Mouse (Mus musculus) cerebellum, adult 2 months (tissue): ENCODE results near the gene Cdh23. TPM values are rescaled to one million over a fixed set of nuclear protein-coding genes. Genes with fewer than 3 reads are reported as not detected.

Experiments
- DNase-seq, 2 experiments: peaks; one replicate each; pipeline ENCODE4 v3.0.0; 2021
- H3K27ac ChIP-seq: fragments of 200-500 bp; 2 replicates; pipeline ENCODE4 v1.5.1; 2012; ENCODE audit warnings: low read length, control low read depth, inconsistent platforms; ENCODE audit not compliant: insufficient read depth
- H3K27me3 ChIP-seq: fragments of 200-500 bp; 2 replicates; pipeline ENCODE4 v1.6.1; 2012; ENCODE audit warnings: inconsistent platforms, mild to moderate bottlenecking, low read length, moderate library complexity; ENCODE audit not compliant: control insufficient read depth, insufficient read depth
- H3K4me1 ChIP-seq: fragments of 200-500 bp; 2 replicates; pipeline ENCODE4 v1.6.1; 2011; ENCODE audit warnings: low read length; ENCODE audit not compliant: control insufficient read depth, insufficient read depth
- H3K4me3 ChIP-seq: fragments of 200-500 bp; replicated peaks from 2 replicates; pipeline ENCODE3; 2011; ENCODE audit warnings: mild to moderate bottlenecking, low read depth, low read length, control low read depth; ENCODE audit not compliant: insufficient read depth
- CTCF ChIP-seq: fragments of 200-500 bp; IDR thresholded peaks from 2 replicates; pipeline ENCODE4 v1.5.1; 2011; ENCODE audit warnings: low read depth, mild to moderate bottlenecking, control low read depth, low read length, moderate library complexity, borderline replicate concordance; ENCODE audit not compliant: insufficient read depth
- POLR2A ChIP-seq: fragments of 200-500 bp; IDR thresholded peaks from 2 replicates; pipeline ENCODE4 v1.6.1; 2011; ENCODE audit warnings: low read length, control low read depth, borderline replicate concordance; ENCODE audit not compliant: insufficient read depth
- whole genome bisulfite sequencing: fragments of 180-500 bp; shearing (Covaris S2); methylation state at CpG from one replicate; pipeline ENCODE4 v1.1.7; 2018; 5-methylcytosine and 5-hydroxymethylcytosine counted together
- polyA plus RNA-seq: library from polyadenylated mRNA; depleted of rRNA; stranded (reverse); fragments of >200 nt; gene quantifications from 2 replicates; pipeline ENCODE4 v1.2.3, GENCODE M21; 2012

Cdh23 gene
- polyA plus RNA-seq, 1 experiment = 2.7 TPM

GRCm38 (mm10) chr10:60369405-60369804, 326.9 kb downstream of the Cdh23 start:
- Histone ChIP-seq H3K4me3 (no peak overlapping the region), H3K4me1 (no peaks in the 10 kb centered on the region; the same call in 1 of the 2 replicates), H3K27me3 (no peaks in the 10 kb centered on the region), H3K27ac (no peak overlapping the region)
- DNase-seq = no peak
- TF ChIP-seq POLR2A (no peak), CTCF (no peak)
- 91% methylated on average over 6 of the region's 6 CpGs for whole genome bisulfite sequencing

DNA sequence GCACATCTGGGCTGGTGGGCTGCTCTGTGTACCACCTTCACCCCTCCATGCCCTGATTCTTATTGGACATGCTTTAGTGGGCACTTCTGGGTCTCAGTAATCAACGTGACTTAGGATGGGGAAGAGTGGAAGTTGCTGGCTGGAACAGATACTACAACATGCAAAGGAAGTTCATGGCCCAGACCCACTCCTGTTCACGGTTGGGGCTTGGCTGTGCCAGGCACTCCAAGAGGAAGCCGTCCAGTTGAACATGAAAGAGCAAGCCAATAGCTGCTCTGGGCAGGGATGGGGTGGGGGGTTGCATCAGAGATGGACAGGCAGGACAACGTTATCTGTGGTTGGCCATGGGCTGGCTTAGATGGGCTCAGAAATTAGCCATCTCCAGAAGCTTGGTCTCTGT, 328.4 kb downstream of the Cdh23 start:
- Histone ChIP-seq H3K27me3 (no peaks in the 10 kb centered on the region), H3K4me3 (no peak overlapping the region), H3K4me1 (no peaks in the 10 kb centered on the region; the same call in 1 of the 2 replicates), H3K27ac (no peak overlapping the region)
- TF ChIP-seq POLR2A (no peak), CTCF (no peak)
- DNase-seq = no peak
- 60% methylated on average over 4 of the region's 4 CpGs for WGBS

GRCm38 (mm10) chr10:60367145-60367544, 329.1 kb downstream of the Cdh23 start:
- 94% methylated on average over 2 of the region's 2 CpGs for WGBS

DNA sequence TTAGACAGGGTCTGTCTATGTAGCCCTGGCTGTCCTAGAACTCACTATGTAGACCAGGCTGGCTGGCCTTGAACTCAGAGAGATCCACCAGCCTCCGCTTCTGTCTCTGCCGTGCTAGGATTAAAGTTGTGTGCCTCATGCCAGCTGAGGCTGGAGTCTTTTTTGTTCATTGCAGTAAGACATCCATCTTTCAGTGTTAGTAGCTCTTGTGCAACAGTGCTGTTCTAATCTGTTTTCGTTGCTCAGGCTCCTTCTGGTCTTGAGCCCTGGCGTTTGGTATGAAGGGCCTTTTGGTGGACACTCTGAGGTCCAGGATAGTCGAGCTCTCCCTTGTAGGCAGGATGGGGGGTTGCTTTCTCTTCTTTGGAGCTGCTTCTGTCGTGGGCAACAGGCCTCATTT, 332.9 kb downstream of the Cdh23 start:
- H3K27me3 ChIP-seq = no peaks in the 10 kb centered on the region
- no peak overlapping the region for H3K4me3 ChIP-seq
- WGBS = 80% methylated on average over 6 of the region's 6 CpGs
- H3K27ac ChIP-seq = no peak overlapping the region
- TF ChIP-seq POLR2A (no peak), CTCF (no peak)
- DNase-seq = no peak
- no peaks in the 10 kb centered on the region; the same call in 1 of the 2 replicates for H3K4me1 ChIP-seq

More at GRCm38 (mm10) chr10:60367145-60367544, 329.1 kb downstream of the Cdh23 start:
- no peak for TF ChIP-seq POLR2A
- no peak for TF ChIP-seq CTCF
- Histone ChIP-seq H3K27ac (no peak overlapping the region), H3K4me3 (no peak overlapping the region), H3K27me3 (no peaks in the 10 kb centered on the region), H3K4me1 (no peaks in the 10 kb centered on the region; the same call in 1 of the 2 replicates)
- no peak for DNase-seq

DNA sequence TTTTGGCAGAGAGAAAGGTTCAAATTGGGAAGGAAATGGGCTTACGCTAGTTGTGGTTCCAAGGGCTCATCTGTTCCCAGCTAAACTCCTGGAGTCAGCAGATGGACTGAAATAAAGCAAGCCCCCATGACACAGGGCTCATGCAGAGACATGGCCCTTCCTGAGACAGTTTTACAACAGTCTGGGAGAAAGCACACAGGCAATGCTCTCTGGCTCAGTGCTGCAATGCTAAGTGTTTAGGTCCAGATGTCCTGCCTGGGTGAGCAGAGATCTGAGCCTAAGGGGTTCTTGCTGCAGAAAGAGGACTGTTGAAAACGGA, 334.0 kb downstream of the Cdh23 start:
- H3K27me3 ChIP-seq = no peaks in the 10 kb centered on the region
- no peak overlapping the region for H3K27ac ChIP-seq
- DNase-seq = no peak
- TF ChIP-seq POLR2A (no peak), CTCF (no peak)
- no peaks in the 10 kb centered on the region; the same call in 1 of the 2 replicates for H3K4me1 ChIP-seq
- H3K4me3 ChIP-seq = no peak overlapping the region
- WGBS = 20% methylated on average over 2 of the region's 2 CpGs

DNA sequence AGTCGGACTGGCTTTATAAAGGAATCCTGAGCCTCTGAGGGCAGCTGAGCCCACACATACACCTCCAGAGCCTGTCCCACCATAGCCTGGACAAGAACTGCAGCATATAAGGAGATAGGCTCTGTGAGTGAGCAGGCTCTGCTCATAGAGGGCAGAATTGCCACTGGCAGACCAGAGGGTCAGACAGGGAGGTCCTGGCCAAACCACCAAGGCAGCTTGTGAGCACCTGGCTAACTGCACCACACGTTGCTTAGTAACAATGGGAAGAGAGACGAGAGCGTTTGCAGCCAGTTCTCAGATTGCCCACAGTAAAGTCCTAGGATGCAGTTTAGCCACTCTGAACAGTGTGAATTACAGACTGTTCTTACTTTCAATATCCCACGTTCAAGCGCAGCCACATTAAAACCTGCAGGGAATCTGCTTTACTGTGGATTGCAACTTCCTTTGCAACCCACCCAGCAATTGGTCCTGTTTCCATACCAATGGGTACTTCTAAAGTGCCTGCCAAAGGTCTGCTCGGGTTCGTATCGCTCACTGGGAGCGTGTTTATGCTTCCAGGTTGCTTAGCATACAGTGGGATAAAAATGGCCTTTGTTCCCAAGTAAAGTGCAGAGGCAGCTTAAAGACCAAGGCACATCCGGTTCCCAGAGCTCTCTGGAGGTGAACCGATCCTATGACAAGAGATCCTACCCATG, 334.5 kb downstream of the Cdh23 start:
- 38% methylated on average over 12 of the region's 12 CpGs for WGBS
- Histone ChIP-seq H3K4me3 (no peak overlapping the region), H3K4me1 (no peaks in the 10 kb centered on the region; the same call in 1 of the 2 replicates), H3K27ac (no peak overlapping the region), H3K27me3 (no peaks in the 10 kb centered on the region)
- TF ChIP-seq CTCF (no peak), POLR2A (no peak)
- DNase-seq = no peak

DNA sequence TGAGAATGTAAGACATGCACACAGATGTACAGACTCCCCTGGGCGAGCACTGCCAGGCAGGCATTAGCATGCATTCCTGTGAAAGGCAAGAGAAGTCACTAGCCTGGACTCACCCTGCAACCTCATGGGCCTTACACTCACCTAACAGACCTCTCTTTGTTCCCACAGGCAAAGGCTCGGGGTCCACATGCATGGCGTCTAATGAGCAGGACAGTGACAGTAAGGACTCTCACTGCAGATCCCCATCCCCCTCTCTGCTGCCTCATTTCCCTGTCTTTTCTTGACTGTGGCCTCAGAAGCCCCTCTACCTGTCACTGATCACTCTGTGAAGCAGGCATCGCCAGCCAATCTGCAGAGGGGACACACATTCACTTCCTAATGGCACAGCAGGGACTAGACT, 337.5 kb downstream of the Cdh23 start:
- Histone ChIP-seq H3K4me1 (no peaks in the 10 kb centered on the region; the same call in 1 of the 2 replicates), H3K27me3 (no peaks in the 10 kb centered on the region), H3K27ac (no peak overlapping the region), H3K4me3 (no peak overlapping the region)
- TF ChIP-seq CTCF (no peak), POLR2A (no peak)
- no peak for DNase-seq
- WGBS = 54% methylated on average over 4 of the region's 4 CpGs

- DNase-seq = no peak
- H3K27ac ChIP-seq = no peak overlapping the region
- WGBS = 96% methylated on average over 14 of the region's 14 CpGs
- H3K4me3 ChIP-seq = no peak overlapping the region
- H3K27me3 ChIP-seq = no peaks in the 10 kb centered on the region
- TF ChIP-seq POLR2A = no peak
- no peak for TF ChIP-seq CTCF
- H3K4me1 ChIP-seq = no peaks in the 10 kb centered on the region; the same call in 1 of the 2 replicates
Observed at GRCm38 (mm10) chr10:60357901-60358300, 338.4 kb downstream of the Cdh23 start.

DNA sequence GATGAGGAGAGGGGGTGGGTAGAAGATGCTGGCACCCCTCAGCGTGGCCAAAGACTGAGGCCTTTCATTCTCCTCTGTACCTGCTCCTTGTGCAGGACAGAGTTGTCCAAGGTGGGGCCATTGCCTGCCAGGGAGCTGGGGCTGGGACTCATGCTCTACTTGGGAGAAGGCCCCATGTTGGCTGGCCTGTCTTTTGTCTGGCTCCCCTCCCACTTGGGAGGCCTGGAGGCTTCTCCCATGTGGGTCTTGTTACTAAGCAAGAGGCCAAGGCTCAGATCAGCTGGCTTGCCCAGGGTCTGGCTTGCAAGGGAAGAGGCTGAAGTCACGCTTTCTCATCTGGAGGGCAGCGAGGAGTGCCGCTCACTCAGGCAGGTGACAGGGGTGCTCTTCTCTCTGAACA, 338.8 kb downstream of the Cdh23 start:
- Histone ChIP-seq H3K27me3 (no peaks in the 10 kb centered on the region), H3K4me3 (no peak overlapping the region), H3K4me1 (no peaks in the 10 kb centered on the region; the same call in 1 of the 2 replicates), H3K27ac (no peak overlapping the region)
- DNase-seq = no peak
- WGBS = 73% methylated on average over 4 of the region's 4 CpGs
- TF ChIP-seq POLR2A (no peak), CTCF (no peak)
